Mouse (Mus musculus) heart, adult 2 months (tissue): ENCODE measurements around the gene Col4a3bp. TPM values are rescaled to one million over a fixed set of nuclear protein-coding genes. Genes with fewer than 3 reads are reported as not detected.

Experiments used
- DNase-seq, 2 experiments: peaks; one replicate each; pipeline ENCODE4 v3.0.0; 2021
- H3K27ac ChIP-seq: fragments of 200-600 bp; 2 replicates; pipeline ENCODE4 v1.8.1; 2022
- H3K27me3 ChIP-seq: fragments of 200-500 bp; 2 replicates; pipeline ENCODE4 v1.6.1; 2012; ENCODE audit warnings: mild to moderate bottlenecking, low read length, inconsistent platforms, mixed read lengths; ENCODE audit not compliant: control insufficient read depth, insufficient read depth
- H3K36me3 ChIP-seq: fragments of 200-500 bp; 2 replicates; pipeline ENCODE4 v1.6.1; 2012; ENCODE audit warnings: low read length, inconsistent platforms; ENCODE audit not compliant: control insufficient read depth, insufficient read depth
- H3K4me1 ChIP-seq: fragments of 200-500 bp; 2 replicates; pipeline ENCODE4 v1.6.1; 2011; ENCODE audit warnings: low read length; ENCODE audit not compliant: control insufficient read depth, insufficient read depth
- H3K4me3 ChIP-seq: fragments of 200-600 bp; 2 replicates; pipeline ENCODE4 v1.8.1; 2022
- H3K79me2 ChIP-seq: fragments of 200-500 bp; replicated peaks from 2 replicates; pipeline ENCODE4 v1.6.1; 2012; ENCODE audit warnings: mild to moderate bottlenecking, inconsistent platforms, low read length, moderate library complexity, mixed read lengths; ENCODE audit not compliant: control insufficient read depth, insufficient read depth
- H3K9ac ChIP-seq: fragments of 200-500 bp; 2 replicates; pipeline ENCODE4 v1.6.1; 2012; ENCODE audit warnings: low read depth, mild to moderate bottlenecking, control low read depth, inconsistent platforms, low read length, mixed read lengths
- CTCF ChIP-seq: fragments of 200-600 bp; IDR thresholded peaks from 2 replicates; pipeline ENCODE4 v1.8.1; 2022; ENCODE audit warnings: antibody characterized with exemption, mild to moderate bottlenecking, moderate library complexity
- EP300 ChIP-seq: fragments of 200-500 bp; IDR thresholded peaks from 2 replicates; pipeline ENCODE4 v1.6.1; 2011; ENCODE audit warnings: low read depth, low read length, control low read depth; ENCODE audit not compliant: insufficient read depth
- POLR2A ChIP-seq: fragments of 200-500 bp; IDR thresholded peaks from 2 replicates; pipeline ENCODE4 v1.6.1; 2011; ENCODE audit warnings: mild to moderate bottlenecking, low read depth, low read length, control low read depth; ENCODE audit not compliant: insufficient read depth
- WGBS: fragments of 180-500 bp; shearing (Covaris S2); methylation state at CpG from one replicate; pipeline ENCODE4 v1.1.7; 2018; 5-methylcytosine and 5-hydroxymethylcytosine counted together
- intact Hi-C: fragments of 180-260 bp; cut with DNase I; formaldehyde crosslinking; loops from one replicate; pipeline ENCODE4 v1.15.1; 2025
- polyA plus RNA-seq: library from polyadenylated mRNA; depleted of rRNA; stranded (reverse); fragments of >200 nt; gene quantifications from 2 replicates; pipeline ENCODE4 v1.2.3, GENCODE M21; 2012
- total RNA-seq, 2 experiments: library from RNA; stranded (reverse); gene quantifications; 2 replicates each; pipeline ENCODE4 v1.2.3; 2021

Gene Col4a3bp
- total and polyA plus RNA-seq, 3 experiments = 7.1 to 39.8 (median 33.3) TPM

- peaks cover 9% of the 10 kb centered on the region for H3K4me1 ChIP-seq
- intact Hi-C loops = no loop called here
- no peak overlapping the region for H3K9ac ChIP-seq
- H3K27me3 ChIP-seq = no peaks in the 10 kb centered on the region
- peaks cover 6% of the 10 kb centered on the region; the same call in 1 of the 2 replicates for H3K36me3 ChIP-seq
- H3K27ac ChIP-seq = no peak overlapping the region
- TF ChIP-seq POLR2A (no peak), EP300 (no peak), CTCF (no peak)
- no peak for DNase-seq
- no peak overlapping the region for H3K4me3 ChIP-seq
- WGBS = 88% methylated on average over 5 of the region's 5 CpGs
- peaks cover 4% of the 10 kb centered on the region for H3K79me2 ChIP-seq
Observed at GRCm38 (mm10) chr13:96586540-96586939, 44.1 kb downstream of the Col4a3bp start.

DNA sequence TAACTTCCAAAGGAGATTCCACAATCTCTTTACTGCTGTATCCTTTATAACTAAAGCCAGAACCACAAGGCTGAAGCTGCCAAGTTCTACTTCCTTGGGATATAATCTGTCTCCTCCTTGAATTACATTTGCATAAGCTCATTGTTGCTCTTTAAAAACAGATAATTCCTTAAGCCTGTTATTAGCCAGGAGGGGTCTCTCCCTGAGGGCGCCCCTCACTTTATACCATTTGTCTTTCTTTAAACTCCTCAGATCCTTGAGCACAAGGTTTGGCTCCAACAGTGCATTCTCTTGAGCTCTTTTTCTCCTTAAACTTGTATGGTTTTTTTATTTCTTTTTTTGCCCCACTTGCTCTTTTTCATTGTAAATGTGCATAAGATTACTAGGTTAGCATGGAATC, 46.2 kb downstream of the Col4a3bp start:
- Histone ChIP-seq H3K36me3 (peaks cover 9% of the 10 kb centered on the region), H3K4me1 (peaks cover 4% of the 10 kb centered on the region), H3K79me2 (peaks cover 4% of the 10 kb centered on the region), H3K27ac (no peak overlapping the region), H3K9ac (no peak overlapping the region), H3K27me3 (no peaks in the 10 kb centered on the region), H3K4me3 (no peak overlapping the region)
- intact Hi-C loops = loop anchor here (2.0 kb wide), 1 partner anchor 46 kb away; the partner anchor contains the start of genes Col4a3bp and Polk
- TF ChIP-seq CTCF (no peak), POLR2A (no peak), EP300 (no peak)
- WGBS = 73% methylated on average over 1 of the region's 1 CpGs
- no peak for DNase-seq

DNA sequence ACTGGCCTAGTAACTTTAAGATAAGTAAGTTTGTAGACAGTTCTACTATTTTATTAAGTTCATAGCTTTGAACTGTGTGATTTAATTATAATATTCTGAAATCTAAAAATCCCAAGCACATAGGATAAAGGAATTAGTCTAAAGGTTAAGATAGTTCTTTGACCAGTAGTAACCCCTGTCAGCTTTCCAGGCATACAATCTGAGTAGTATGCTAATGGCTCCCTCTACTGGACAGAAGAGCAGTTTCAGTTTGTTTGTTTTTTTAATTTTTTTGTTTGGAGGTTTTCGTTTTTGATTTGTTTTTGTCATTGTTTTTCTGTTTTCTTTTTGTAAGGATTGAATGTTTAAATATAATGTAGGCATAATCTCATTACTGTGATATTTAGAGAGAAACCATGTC, 51.2 kb downstream of the Col4a3bp start:
- Histone ChIP-seq H3K27me3 (no peaks in the 10 kb centered on the region), H3K79me2 (0 out of 2 replicates have a peak, but pooled peaks cover 1% of the 10 kb centered on the region), H3K9ac (no peak overlapping the region), H3K4me1 (peaks cover 3% of the 10 kb centered on the region), H3K27ac (peak overlapping the region; percentile 21; the same call in 1 of the 2 replicates), H3K4me3 (no peak overlapping the region), H3K36me3 (peaks cover 6% of the 10 kb centered on the region)
- intact Hi-C loops = loop anchor here (1.0 kb wide), 1 partner anchor 162 kb away; no protein-coding TSS in a partner anchor
- TF ChIP-seq POLR2A (no peak), CTCF (peak; percentile 97)
- DNase-seq = no peak
- WGBS = 9% methylated on average over 1 of the region's 1 CpGs

DNA sequence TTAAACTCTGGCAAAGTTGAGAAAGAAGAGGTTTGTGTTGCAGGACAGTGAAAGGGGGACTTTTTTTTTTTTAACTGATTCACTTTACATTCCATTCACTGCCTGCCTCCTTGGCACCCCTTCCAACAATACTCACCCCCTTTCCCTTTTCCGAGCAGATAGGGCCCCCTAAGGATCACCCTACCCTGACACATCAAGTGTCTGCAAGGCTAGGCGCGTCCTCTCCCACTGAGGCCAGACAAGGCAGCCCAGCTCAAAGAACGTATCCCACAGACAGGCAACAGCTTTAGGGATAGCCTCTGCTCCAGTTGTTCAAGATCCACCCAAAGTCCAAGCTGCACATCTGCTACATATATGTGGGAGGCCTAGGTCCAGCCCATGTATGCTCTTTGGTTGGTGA, 51.7 kb downstream of the Col4a3bp start:
- Histone ChIP-seq H3K9ac (no peak overlapping the region), H3K36me3 (peaks cover 6% of the 10 kb centered on the region), H3K4me3 (no peak overlapping the region), H3K79me2 (0 out of 2 replicates have a peak, but pooled peaks cover 1% of the 10 kb centered on the region), H3K27ac (no peak overlapping the region), H3K4me1 (peaks cover 3% of the 10 kb centered on the region), H3K27me3 (no peaks in the 10 kb centered on the region)
- 72% methylated on average over 4 of the region's 4 CpGs for WGBS
- intact Hi-C loops = no loop called here
- DNase-seq = no peak
- TF ChIP-seq POLR2A (no peak), CTCF (no peak), EP300 (no peak)

- no peak overlapping the region for H3K27ac ChIP-seq
- H3K27me3 ChIP-seq = no peaks in the 10 kb centered on the region
- TF ChIP-seq POLR2A (no peak), EP300 (no peak), CTCF (no peak)
- no peak overlapping the region for H3K4me3 ChIP-seq
- H3K4me1 ChIP-seq = no peaks in the 10 kb centered on the region
- no peaks in the 10 kb centered on the region for H3K36me3 ChIP-seq
- no peak for DNase-seq
- 93% methylated on average over 9 of the region's 9 CpGs for WGBS
- 0 out of 2 replicates have a peak, but pooled peaks cover under 1% of the 10 kb centered on the region for H3K79me2 ChIP-seq
- intact Hi-C loops = no loop called here
- H3K9ac ChIP-seq = no peak overlapping the region
Observed at GRCm38 (mm10) chr13:96599182-96599581, 56.8 kb downstream of the Col4a3bp start.

- H3K27ac ChIP-seq = no peak overlapping the region
- no peak overlapping the region for H3K9ac ChIP-seq
- DNase-seq = no peak
- no peaks in the 10 kb centered on the region for H3K27me3 ChIP-seq
- H3K79me2 ChIP-seq = no peaks in the 10 kb centered on the region
- TF ChIP-seq EP300 = no peak
- no peak for TF ChIP-seq POLR2A
- TF ChIP-seq CTCF = no peak
- intact Hi-C loops = no loop called here
- H3K4me3 ChIP-seq = no peak overlapping the region
- no peaks in the 10 kb centered on the region for H3K36me3 ChIP-seq
- WGBS = 84% methylated on average over 2 of the region's 2 CpGs
- no peaks in the 10 kb centered on the region for H3K4me1 ChIP-seq
Observed at GRCm38 (mm10) chr13:96604242-96604641, 61.8 kb downstream of the Col4a3bp start.
